Mouse (Mus musculus) myocyte (in vitro differentiated cells): ENCODE data around the gene Tnfrsf13b. TPM values are rescaled to one million over a fixed set of nuclear protein-coding genes. Genes with fewer than 3 reads are reported as not detected.
A peak's percentile ranks its signal among the peaks of the same experiment; 100 is the strongest.

Experiments
- H3K27me3 ChIP-seq: one replicate; pipeline ENCODE4 v1.6.1; 2011; ENCODE audit not compliant: control insufficient read depth, insufficient read depth, insufficient read length
- H3K36me3 ChIP-seq: one replicate; pipeline ENCODE4 v1.6.1; 2011; ENCODE audit not compliant: control insufficient read depth, insufficient read depth
- H3K4me2 ChIP-seq: one replicate; pipeline ENCODE4 v1.6.1; 2011; ENCODE audit warnings: low read depth, control low read depth
- H3K4me3 ChIP-seq: one replicate; pipeline ENCODE4 v1.5.1; 2011; ENCODE audit warnings: mild to moderate bottlenecking, control low read depth, moderate library complexity
- H3K79me2 ChIP-seq: one replicate; pipeline ENCODE4 v1.6.1; 2011; ENCODE audit not compliant: control insufficient read depth, insufficient read depth
- H3ac ChIP-seq: one replicate; pipeline ENCODE4 v1.6.1; 2011; ENCODE audit not compliant: control insufficient read depth, insufficient read length
- CEBPB ChIP-seq: IDR thresholded peaks from 2 replicates; pipeline ENCODE4 v1.6.1; 2011; ENCODE audit warnings: mild to moderate bottlenecking, moderate library complexity; ENCODE audit not compliant: poor library complexity, insufficient read depth, severe bottlenecking
- E2F4 ChIP-seq: IDR thresholded peaks from one replicate; pipeline ENCODE4 v1.6.1; 2011; ENCODE audit warnings: mild to moderate bottlenecking, control low read depth, moderate library complexity; ENCODE audit not compliant: insufficient read depth
- MAX ChIP-seq: IDR thresholded peaks from one replicate; pipeline ENCODE4 v1.6.1; 2011; ENCODE audit warnings: low read depth, mild to moderate bottlenecking, control low read depth
- MYOD1 ChIP-seq, 3 experiments: IDR thresholded peaks; one replicate each; pipeline ENCODE4 v1.6.1; 2011; ENCODE audit warnings: control low read depth in 2 of 3, low read depth in 2 of 3, mild to moderate bottlenecking in 2 of 3, moderate library complexity in 1 of 3; ENCODE audit not compliant: insufficient read length in 2 of 3, control insufficient read depth in 1 of 3
- MYOG ChIP-seq, 3 experiments: IDR thresholded peaks; one replicate each; pipeline ENCODE4 v1.6.1; 2011; ENCODE audit warnings: control low read depth in 2 of 3, low read depth in 2 of 3, mild to moderate bottlenecking in 2 of 3; ENCODE audit not compliant: insufficient read length in 2 of 3, control insufficient read depth in 1 of 3, insufficient read depth in 1 of 3
- POLR2A ChIP-seq: IDR thresholded peaks from one replicate; pipeline ENCODE4 v1.6.1; 2011; ENCODE audit warnings: low read depth, mild to moderate bottlenecking, control low read depth, moderate library complexity; ENCODE audit not compliant: insufficient read length
- POLR2AphosphoS2 ChIP-seq: IDR thresholded peaks from one replicate; pipeline ENCODE4 v1.6.1; 2011; ENCODE audit warnings: low read depth, control low read depth; ENCODE audit not compliant: insufficient read length
- REST ChIP-seq: IDR thresholded peaks from one replicate; pipeline ENCODE4 v1.6.1; 2011; ENCODE audit warnings: mild to moderate bottlenecking, control low read depth, moderate library complexity; ENCODE audit not compliant: insufficient read depth, insufficient read length
- SRF ChIP-seq: IDR thresholded peaks from one replicate; pipeline ENCODE4 v1.6.1; 2011; ENCODE audit warnings: low read depth; ENCODE audit not compliant: control insufficient read depth, insufficient read length
- TCF12 ChIP-seq: IDR thresholded peaks from one replicate; pipeline ENCODE4 v1.6.1; 2011; ENCODE audit warnings: mild to moderate bottlenecking, control low read depth; ENCODE audit not compliant: poor library complexity, insufficient read depth, severe bottlenecking
- TCF3 ChIP-seq: IDR thresholded peaks from one replicate; pipeline ENCODE4 v1.6.1; 2011; ENCODE audit warnings: low read depth, control low read depth; ENCODE audit not compliant: insufficient read length
- USF1 ChIP-seq: IDR thresholded peaks from one replicate; pipeline ENCODE4 v1.6.1; 2011; ENCODE audit warnings: low read depth, mild to moderate bottlenecking, control low read depth, moderate library complexity
- polyA plus RNA-seq: library from polyadenylated mRNA; unstranded; fragments of >200 nt; fragmentation: generic; extraction: Trizol; gene quantifications from one replicate; pipeline ENCODE4 v1.2.1, GENCODE M21; 2012; ENCODE audit warnings: missing spikeins

The Tnfrsf13b gene
- polyA plus RNA-seq, 1 experiment, result 0.04 TPM

- TF ChIP-seq SRF (no peak), CEBPB (no peak), POLR2AphosphoS2 (no peak), REST (no peak), USF1 (no peak), TCF12 (no peak), POLR2A (no peak), TCF3 (no peak), MYOG (IDR thresholded peaks at IDR 0.05; ENCODE audit: control insufficient read depth in 1 of 3, insufficient read depth in 1 of 3, insufficient read length in 2 of 3, low read depth in 2 of 3) (no peak), MYOD1 (IDR thresholded peaks at IDR 0.05; ENCODE audit: control insufficient read depth in 1 of 3, insufficient read length in 2 of 3, low read depth in 2 of 3) (no peak), E2F4 (no peak)
- H3K36me3 ChIP-seq, result no peaks in the 10 kb centered on the region
- no peaks in the 10 kb centered on the region for H3K27me3 ChIP-seq
- H3ac ChIP-seq, result no peak overlapping the region
- H3K4me2 ChIP-seq, result no peak overlapping the region
- H3K4me3 ChIP-seq, result no peak overlapping the region
- no peaks in the 10 kb centered on the region for H3K79me2 ChIP-seq
Observed at GRCm38 (mm10) chr11:61098046-61098445, 28.5 kb upstream of the Tnfrsf13b start.

- Histone ChIP-seq H3K79me2 (no peaks in the 10 kb centered on the region), H3K36me3 (no peaks in the 10 kb centered on the region), H3K4me3 (no peak overlapping the region), H3ac (no peak overlapping the region), H3K27me3 (peaks cover 4% of the 10 kb centered on the region), H3K4me2 (no peak overlapping the region)
- TF ChIP-seq CEBPB (no peak), MYOG (IDR thresholded peaks at IDR 0.05; ENCODE audit: control insufficient read depth in 1 of 3, insufficient read depth in 1 of 3, insufficient read length in 2 of 3, low read depth in 2 of 3) (no peak), TCF12 (no peak), SRF (no peak), USF1 (no peak), REST (no peak), POLR2AphosphoS2 (no peak), MAX (no peak), E2F4 (no peak), POLR2A (no peak), MYOD1 (IDR thresholded peaks at IDR 0.05; ENCODE audit: control insufficient read depth in 1 of 3, insufficient read length in 2 of 3, low read depth in 2 of 3) (no peak), TCF3 (no peak)
Observed at GRCm38 (mm10) chr11:61102397-61103339, 23.9 kb upstream of the Tnfrsf13b start.

- Histone ChIP-seq H3K36me3 (no peaks in the 10 kb centered on the region), H3K4me2 (peak overlapping the region; percentile 56), H3K79me2 (no peaks in the 10 kb centered on the region), H3K4me3 (no peak overlapping the region), H3ac (no peak overlapping the region), H3K27me3 (peaks cover 4% of the 10 kb centered on the region)
- TF ChIP-seq POLR2A (no peak), CEBPB (no peak), SRF (no peak), MYOG (IDR thresholded peaks at IDR 0.05; ENCODE audit: control insufficient read depth in 1 of 3, insufficient read depth in 1 of 3, insufficient read length in 2 of 3, low read depth in 2 of 3) (no peak), MAX (no peak), TCF3 (no peak), REST (no peak), MYOD1 (IDR thresholded peaks at IDR 0.05; ENCODE audit: control insufficient read depth in 1 of 3, insufficient read length in 2 of 3, low read depth in 2 of 3) (no peak), E2F4 (no peak), TCF12 (no peak), USF1 (no peak), POLR2AphosphoS2 (no peak)
Observed at GRCm38 (mm10) chr11:61104241-61104901, 22.2 kb upstream of the Tnfrsf13b start.

GRCm38 (mm10) chr11:61108911-61109361 is 17.6 kb upstream of the Tnfrsf13b start:
- Histone ChIP-seq H3K4me3 (no peak overlapping the region), H3K27me3 (peaks cover 4% of the 10 kb centered on the region), H3K4me2 (no peak overlapping the region), H3K36me3 (no peaks in the 10 kb centered on the region), H3K79me2 (no peaks in the 10 kb centered on the region), H3ac (no peak overlapping the region)
- TF ChIP-seq REST, result no peak
- TF ChIP-seq MYOG (IDR thresholded peaks at IDR 0.05; ENCODE audit: control insufficient read depth in 1 of 3, insufficient read depth in 1 of 3, insufficient read length in 2 of 3, low read depth in 2 of 3), result no peak
- TF ChIP-seq E2F4, result no peak
- TF ChIP-seq TCF12, result no peak
- TF ChIP-seq CEBPB, result no peak
- no peak for TF ChIP-seq POLR2AphosphoS2
- TF ChIP-seq USF1, result no peak
- TF ChIP-seq TCF3, result no peak
- TF ChIP-seq MYOD1 (IDR thresholded peaks at IDR 0.05; ENCODE audit: control insufficient read depth in 1 of 3, insufficient read length in 2 of 3, low read depth in 2 of 3), result no peak
- no peak for TF ChIP-seq MAX
- TF ChIP-seq SRF, result no peak
- TF ChIP-seq POLR2A, result no peak
